Mouse (Mus musculus): ENCODE measurements around the gene Magohb.
"Not testable (repeated sequence)": the region's sequence is repeated elsewhere in the genome, so short reads cannot be mapped to it uniquely, and the experiment has no call there.

Gene Magohb

DNA sequence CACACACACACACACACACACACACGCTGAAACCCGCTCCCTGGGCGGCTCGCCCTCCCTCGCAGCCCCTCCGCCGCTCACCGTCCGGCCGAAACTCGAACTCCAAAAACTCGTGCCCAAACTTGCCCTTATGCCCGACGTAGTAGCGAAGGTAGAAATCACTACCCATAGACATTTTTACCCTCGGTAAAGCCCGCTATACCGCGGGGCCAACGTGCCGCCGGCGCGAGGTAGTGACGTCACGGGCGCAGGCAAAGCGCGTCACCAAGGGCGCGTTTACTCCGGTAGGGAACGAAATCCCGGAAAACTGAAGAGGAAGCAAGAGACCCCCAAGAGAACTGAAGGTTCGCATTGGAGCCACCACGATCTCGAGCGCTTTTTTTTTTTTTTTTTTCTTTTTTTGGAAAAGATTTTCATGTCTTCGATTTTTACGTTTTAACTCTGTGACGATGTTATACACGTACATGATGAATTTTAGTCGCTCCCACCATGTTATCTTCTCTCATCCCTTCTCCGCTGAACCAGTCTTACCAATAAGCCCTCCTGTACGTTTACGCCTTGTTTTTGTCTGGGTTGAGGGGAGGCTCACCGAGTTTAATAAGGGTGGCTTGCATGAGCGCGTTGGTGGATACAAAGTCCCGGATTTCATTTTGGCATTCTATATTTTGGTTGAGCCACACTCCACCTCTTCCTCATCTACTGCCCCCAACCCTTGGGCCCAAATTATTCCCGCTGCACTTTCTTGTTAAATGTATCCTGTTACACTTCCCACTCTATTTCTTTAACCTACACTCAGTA, at the start of gene Magohb:
TSS of gene Magohb (minus strand) at position 254 of the 798 bp plus-strand sequence.
- peak; percentile 88 for DNase-seq

DNA sequence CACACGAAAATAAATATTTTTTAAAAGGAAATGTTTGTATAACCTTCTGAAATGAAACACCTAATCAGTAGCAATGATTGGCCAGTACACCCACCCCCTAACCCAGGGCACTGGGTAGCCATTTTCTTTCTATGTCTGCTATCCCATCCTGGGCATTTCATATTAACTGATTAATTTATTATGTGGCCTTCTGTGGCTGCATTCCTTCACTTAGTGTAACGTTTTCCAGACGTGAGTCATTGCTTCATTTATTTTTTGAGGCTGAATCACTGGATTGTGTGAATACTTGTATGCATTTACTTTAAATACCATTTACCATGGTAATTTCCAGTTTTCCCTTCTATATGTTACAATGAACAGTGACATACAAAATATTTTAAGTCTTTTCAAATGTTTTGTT, 47.0 kb upstream of the Magohb start:
- DNase-seq = no peak

DNA sequence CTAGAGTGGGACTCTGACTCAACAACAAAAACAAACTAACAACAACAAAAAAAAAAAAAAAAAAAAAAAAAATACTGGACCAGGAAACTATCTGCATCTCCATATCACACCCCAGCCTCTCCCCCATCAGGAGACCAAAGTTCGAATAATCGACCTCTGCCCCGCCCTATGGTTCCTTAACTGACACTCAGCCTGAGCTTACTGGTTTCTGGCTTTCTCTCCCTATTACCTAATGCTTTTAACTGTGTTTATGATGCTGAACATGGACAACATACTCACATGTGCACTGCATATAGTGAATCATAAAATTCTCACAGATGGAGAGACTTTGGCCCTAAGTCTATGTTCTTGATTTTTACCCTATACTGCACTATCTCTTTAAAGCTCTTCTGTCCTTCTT, 46.3 kb upstream of the Magohb start:
- DNase-seq = no peak

DNA sequence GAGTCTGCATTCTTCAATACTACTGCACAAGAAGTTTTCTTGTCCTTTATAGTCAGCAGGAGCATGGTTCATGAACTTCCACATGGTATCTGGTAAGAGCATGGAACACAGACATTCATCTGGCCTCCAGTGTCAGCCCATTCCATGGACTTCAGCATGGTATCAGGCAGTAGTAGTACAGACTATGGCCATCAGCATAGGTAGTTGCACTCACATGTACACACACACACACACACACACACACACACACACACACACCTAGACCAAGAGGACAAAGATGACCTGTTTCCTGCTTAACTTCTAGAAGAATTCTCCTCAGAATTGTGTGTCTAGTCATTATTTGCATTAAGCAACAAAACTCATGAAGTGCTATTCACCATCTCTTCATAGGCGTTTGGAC, 45.7 kb upstream of the Magohb start:
- no peak for DNase-seq

DNA sequence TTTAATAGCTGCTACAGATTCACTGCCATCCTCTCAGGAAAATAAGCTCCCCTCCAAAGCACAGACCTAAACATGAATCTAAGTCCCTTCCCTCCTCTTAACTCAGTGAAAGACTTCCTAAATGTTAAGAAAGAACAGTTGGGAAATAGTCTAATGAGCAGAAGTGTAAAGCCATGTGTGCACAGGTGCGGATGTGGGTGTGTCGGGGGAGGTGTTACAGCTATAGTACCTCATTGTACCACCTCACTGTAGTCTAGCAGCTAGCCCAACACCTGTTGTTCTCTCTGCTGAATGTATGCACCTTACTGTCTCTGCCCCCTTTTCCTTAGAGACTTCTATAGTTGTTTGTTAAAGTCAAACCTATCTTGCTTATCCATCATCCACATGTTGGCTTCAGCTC, 34.0 kb upstream of the Magohb start:
- DNase-seq = no peak

DNA sequence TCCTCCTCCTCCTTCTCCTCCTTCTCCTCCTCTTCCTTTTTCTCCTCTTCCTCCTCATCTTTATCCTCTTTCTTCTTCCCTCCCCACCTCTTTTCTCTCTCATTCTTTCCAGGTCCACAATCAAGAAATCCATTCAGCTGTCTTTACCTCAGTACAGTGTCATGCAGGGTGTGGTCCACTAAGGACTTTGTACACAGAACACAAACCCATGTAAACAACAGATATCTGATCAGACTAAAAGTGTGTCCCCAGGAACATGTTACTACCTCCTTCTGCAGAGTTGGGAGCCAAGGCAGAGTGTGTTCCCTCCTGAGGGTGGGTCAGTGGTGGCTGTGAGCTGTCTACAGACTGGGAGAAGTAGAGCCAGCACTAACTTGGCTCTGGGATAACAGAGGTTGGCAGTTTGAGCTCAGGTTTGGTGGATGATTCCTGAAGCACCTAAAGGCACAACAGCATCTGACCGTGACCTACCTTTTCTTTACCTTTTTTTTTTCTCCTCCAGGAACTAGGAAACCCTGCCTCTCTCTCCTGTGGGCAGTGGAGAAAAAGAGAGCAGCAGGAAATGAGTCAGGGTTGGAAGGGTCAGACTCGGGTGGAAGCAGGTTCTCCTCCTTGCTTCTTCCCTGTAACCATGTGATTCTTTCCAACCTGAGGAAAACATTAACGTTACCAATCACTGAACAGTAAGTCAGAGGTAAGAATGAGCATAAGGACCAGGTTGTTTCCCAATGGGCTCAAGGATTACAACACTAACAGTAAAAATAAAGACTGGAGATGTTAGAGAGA, 29.0 kb upstream of the Magohb start:
- DNase-seq = no peak

DNA sequence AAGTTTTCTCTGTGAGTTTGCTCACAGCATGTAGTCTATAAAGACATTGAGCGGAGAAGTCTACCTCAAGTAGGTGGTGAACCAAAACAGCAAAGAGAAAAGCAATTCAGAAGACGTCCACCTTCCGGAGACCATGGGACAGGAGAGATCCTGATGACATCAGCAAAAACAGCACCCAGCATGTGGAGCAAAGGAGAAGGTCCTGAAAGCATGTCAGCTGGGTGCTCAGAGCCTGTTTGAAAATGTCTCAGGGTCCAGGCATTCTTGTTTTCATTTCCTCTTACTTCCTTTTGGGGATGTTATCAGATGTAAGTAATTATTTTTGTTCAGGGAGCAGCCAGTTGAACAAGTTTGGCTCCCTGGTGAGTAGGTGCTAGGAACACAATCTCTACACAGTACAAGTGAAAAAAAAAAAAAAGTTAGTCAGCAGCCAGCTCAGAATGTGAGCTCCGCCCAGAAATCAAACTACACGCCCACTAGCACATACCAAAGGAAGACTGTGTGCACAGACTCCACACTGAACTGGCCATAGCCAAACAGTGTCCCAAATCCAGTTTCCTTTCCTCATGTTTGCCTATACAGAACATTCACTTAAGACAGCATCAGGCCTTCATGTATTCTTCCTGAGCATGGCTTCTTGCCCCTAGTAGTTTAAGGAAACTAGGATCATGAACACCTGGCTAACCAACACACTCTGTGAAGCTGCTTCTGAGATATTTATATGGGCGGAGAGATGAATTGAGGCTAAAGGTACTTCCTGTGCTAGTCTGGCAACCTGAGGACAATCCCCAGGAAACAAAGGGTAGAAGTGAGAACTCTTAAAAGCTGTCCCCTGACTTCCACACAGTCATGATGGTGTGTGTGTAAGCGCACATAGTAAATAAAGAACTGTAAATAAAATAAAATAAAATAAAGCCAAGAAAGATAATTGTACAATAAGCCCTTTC, 23.4 kb upstream of the Magohb start:
- no peak for DNase-seq

DNA sequence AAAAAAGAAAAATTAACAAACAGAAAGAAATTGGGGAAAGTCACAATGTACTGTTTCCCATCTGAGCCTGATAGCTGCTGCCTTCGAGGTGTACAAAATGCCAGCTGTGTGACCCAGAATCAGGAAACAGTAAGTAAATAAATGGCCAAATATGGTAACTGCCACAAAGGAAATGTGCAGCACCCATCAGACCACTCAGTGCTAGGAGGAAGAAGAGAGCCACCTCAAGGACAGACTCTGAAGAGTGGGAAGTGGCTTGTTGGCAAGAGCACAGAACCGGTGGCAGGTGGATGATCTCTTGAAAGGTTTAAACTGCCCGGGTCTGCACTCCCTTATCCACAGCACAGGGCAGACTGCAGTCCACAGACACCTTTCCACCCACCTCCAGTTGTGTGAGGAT, 15.0 kb upstream of the Magohb start:
- no peak for DNase-seq

DNA sequence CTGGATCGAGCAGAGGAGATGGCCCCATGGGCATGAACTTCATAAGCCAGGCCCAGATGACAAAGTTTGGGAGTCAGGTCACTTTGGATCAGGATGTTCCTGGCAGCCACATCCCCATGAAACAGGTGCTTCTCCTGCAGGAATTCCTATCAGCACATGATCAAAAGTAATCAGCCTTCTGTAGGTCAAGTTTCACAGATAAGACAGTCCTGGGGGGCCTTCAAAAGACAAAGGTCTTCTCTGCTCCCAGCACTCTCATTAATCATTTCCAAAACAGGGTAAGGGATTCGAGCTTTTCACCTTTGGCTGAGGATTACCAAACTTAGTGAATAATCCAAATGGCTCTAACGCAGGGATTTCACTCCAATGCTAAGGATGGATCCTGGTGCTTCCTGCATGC, 11.7 kb upstream of the Magohb start:
- DNase-seq = no peak

DNA sequence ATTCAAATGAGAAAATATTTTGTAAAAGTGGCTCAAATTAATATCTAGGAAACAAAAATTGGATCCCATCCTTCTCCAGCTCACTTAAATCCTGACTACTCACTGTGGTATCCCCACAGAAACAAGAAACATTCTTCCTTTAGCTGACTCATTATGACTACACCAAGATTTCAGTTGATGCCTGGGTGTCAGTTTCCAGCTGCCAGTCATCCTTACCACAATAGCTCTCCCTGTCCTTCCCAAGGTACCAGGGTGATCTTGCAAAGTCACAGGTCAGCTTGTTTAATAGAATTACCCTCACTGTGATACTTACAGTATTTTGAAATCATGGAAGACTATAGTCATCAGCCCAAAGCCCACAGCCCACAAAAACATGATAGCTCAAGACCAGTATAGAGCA, 5.5 kb upstream of the Magohb start:
- DNase-seq = no peak

DNA sequence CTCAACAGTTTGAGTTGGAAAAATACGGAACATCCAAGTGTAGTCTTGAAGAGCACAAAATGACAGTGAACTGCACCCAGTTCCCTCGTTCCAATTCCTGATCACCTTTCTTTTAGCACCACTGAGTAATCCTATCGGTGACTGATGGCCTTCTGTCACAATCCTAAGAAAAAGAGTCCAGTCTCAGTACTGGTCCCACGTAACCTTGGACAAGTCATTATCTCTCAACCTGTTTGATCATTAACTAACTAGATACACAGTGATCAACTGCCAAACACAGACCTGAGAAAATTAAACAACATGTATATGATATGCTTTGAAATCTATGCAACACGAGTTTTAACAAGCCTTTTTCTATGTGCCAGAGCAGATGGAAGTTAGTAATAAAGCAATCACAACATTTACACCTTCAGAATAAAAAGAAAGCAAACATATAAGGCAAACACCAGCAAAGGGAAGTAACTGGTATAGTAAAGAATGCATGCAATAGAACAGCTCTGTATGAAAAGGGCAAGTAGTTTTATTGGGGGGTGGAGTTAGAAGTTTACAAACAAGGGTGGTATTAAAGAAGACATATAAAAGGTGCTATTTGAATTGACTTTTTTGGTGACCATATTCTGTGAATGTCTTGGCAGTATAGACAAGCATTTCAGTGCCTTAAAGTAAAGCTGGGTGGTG, 1.5 kb upstream of the Magohb start:
- no peak for DNase-seq

DNA sequence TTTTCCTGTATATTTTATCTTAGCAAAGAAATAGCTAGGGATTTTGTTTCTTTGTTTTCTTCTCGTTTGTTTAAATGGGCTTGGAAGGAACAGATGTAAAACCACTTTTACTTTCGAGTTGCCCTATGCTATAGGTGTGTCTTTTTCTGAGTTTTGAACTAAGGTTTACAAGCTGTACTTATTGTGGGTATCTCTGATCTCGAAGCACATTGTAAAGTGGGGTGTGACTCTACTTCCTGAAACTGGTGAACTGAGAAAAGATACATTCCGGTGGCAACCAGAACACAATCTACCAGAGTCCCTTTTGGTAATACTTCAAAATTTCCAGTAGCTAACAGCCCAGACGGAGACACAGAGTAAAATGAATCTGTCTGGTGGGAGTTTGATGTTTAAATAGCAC, 872 bp upstream of the Magohb start:
- DNase-seq = no peak

DNA sequence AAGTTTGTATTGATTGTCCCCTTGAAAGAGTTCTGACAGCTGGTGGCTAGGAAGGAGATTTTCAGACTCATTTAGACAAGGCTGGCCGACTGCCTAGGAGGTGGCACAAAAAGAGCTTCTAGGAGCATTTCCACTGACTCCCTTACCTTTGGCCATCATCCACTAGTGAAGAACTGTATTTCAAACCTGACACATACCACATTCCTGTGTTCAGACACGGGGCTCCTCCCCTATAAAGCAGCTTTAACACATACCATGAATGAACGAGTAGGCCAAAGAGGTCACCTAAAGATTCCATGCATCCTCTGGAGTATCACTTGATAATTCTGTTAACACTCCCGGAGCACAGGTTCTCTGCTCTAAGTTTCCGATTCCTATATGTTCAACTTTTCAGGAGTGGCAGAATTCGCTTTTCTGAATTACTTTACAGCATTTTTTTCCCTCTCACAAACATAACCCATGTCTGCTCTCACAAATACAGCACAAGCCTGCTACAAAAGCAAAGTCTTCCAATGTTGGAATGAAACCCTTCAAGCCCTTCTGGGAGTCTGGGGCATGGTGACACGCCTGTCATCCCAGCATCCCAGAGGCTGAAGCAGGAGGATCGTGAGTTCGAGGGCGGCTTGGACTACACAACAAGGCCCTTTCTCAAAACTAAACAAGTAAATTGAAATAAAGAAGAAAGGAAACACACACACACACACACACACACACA, 611 bp downstream of the Magohb start:
- DNase-seq = peak; percentile 45

DNA sequence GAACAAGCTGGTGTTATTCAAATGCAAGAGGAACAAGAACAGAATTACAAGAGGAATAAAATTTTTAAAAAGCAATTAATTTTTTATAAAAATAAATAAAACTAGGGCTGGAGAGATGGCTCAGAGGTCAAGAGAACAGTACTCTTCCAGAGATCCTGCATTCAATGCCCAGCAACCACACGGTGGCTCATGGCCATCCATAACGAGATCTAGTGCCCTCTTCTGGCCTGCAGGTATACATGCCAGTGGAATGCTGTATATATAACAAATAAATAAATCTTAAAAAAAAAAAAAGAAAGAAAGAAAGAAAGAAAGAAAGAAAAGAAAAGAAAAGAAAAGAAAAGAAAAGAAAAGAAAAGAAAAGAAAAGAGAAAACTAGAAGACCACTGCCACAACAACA, 2.6 kb downstream of the Magohb start:
- peak; percentile 49 for DNase-seq

DNA sequence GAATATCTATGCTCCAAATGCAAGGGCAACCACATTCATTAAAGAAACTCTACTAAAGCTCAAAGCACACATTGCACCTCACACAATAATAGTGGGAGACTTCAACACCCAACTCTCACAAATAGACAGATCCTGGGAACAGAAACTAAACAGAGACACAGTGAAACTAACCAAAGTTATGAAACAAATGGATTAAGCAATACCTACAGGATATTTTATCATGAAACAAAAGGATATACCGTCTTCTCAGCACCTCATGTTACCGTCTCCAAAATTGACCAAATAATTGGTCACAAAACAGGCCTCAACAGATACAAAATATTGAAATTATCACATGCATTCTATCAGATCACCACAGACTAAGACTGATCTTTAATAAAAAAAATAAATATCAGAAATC, 14.9 kb downstream of the Magohb start:
- DNase-seq = not testable (repeated sequence)

DNA sequence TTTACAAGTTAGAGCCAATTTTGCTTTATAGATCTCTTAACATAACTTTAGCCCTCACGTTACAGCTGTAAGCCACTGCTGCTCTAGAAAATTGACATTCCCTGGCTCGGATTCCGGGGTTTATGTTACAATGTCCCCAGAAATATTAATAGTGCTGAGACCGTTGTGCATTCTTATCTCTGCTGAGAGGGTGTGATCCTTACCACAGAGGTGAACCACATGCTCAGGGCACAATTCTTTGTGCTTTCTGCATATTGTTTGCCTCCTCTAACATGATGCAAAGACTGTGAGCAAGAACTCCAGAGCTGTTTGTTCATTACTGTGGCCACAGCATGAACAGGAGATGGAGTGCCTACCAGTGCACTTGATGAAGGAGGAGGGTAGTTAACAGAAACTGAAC, 16.4 kb downstream of the Magohb start:
- no peak for DNase-seq

DNA sequence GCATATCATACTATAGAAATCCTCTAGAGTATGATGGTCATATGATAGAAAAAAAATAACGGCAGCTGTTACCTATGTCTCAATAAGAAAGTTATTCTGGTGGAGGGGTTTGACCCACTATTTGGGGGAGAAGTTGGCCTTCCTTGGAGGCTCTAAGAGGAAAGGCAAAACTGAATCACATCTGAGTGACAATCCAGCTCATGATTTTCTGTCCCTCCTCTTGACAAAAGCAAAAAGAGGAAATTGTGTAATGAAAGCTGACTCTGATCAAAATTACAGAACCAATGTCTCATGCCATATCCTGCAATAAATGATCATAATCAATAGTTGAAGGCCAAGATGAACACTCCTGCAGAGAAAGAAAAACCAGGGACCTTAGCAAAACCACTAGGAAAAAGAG, 20.7 kb downstream of the Magohb start:
- DNase-seq = no peak

DNA sequence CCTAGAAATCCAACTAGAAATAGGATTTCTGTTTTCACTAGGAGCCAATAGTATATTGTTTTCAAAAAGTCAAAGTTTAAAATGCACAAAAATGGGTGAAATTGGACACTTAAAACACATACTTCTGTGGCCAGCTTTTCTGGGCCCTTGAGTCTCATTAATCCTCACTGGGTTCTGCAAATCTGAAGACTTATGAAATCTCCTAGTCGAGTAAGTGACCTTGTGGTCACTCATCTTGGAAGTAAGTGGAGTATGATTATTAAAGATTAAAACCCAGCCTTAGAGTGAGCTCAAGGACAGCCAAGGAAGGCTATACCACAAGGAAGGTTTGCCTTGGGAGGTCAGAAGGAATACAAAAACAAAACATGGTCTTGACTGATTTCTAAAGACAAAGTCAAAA, 22.7 kb downstream of the Magohb start:
- DNase-seq = no peak

DNA sequence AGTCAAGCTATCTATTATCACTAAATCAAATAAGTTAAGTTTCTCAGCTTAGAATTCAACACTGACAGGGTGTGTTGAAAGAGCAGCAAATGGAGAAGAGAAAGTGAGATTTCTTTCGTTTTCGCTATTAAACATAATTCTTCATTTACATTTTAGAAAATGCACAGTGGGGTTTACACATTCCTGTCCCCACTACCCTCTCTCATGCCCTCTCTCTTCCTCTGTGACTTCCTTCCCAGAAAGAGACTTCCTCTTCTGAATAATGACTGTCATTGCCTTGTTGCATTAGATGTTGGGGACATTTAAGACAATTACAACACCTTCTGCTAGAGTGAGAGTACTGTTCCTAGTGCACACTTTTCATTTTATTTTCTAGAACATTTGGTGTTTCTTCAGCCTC, 23.4 kb downstream of the Magohb start:
- DNase-seq = no peak

DNA sequence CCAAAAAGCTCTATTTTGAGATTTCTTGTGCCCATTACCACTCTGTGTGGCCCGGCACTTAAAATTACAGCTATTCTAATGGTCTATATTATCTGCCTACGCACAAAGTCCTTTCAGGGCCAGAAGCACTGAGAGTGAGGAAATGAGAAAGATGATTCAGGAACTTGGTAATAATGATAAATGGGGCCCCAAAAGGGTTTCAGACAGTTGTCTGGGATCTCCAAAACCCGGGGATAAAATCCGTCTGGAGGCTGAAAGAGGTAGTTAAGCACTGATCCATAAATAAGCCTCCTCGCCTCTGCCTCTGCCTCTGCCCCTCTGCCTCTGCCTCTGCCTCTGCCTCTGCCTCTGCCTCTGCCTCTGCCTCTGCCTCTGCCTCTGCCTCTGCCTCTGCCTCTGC, 28.9 kb downstream of the Magohb start:
- DNase-seq = no peak

DNA sequence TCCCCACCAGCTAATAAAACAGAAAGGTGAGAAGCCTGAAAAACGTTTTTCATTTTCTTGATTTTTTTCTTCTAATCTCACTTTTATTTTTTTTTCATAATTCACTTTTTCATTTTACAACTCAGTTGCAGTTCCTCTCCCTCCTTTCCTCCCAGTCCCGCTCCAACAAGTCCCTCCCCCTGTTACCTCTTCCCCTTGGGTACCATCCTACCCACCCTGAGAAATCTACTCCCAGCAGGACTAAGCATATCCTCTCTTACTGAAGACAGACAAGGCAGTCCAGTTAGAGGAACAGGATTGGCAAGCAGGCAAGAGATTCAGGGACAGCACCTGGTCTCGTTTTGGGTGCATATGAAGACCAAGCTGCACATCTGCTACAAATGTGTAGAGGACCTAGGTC, 30.3 kb downstream of the Magohb start:
- DNase-seq = no peak

DNA sequence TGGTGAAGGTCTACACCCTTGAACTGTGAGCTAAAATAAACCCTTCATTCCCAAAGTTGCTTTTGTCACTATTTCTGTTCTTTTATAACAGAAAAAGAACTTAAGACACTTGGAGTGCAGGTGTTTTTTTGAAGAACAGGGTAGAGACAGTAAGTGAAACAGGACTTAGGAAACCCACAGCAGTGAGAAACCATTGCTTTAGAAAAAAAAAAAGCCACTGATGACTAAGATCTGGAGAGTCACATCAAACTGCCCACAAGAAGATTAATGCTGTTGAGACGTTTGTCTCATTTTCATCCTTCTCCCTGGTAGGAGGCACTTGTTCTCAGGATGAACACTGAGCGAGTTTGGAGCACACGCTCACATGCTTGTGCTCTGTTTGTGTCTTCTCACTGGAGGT, 31.0 kb downstream of the Magohb start:
- DNase-seq = no peak
